Mouse (Mus musculus): ENCODE data around the gene Gm21996.
"Not testable (repeated sequence)": the region's sequence is repeated elsewhere in the genome, so short reads cannot be mapped to it uniquely, and the experiment has no call there.

Gene Gm21996

GRCm38 (mm10) chrY:89745432-89745831 is at the start of gene Gm21996:
Gene Gm21996 (minus strand): TSS chrY:89745532.
- DNase-seq (ENCODE audit: low spot score): not testable (repeated sequence)
